Comparison of ENCODE assay signal across 14 mouse cellular contexts in the genomic region with DNA sequence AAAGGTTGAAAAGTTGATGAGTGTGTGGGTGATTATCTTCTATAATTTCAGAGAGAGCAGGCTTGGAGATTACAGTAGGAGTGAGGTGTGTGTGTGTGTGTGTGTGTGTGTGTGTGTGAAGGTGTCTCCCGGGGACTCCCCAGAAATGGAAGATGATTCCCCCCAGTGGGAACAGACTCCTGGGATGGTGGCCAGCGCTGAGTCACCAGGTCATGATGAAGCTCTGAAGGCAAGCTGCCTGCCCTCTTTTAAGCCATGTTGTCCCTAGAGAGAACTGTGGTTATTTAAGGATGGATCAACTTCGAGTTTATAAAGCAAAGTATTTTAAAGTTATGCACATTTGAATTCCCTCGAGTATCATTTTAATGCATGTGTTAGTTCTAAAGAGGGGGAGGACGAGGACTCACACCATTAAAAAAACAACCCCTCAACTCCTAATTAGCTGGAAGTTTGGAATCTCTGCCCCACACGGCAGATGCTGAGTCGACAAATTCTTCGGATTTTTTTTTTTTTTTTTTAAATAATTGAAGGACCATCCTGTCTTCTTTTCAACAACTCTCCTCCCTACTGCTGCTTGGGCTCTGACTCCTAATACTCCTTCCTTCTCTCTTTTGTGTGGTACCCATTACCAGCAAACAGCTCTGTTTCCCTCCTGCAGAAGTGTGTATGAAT.
A peak's percentile ranks its signal among the peaks of the same experiment; 100 is the strongest.
DNase-seq lines count a peak whose midpoint lies in the region; TF ChIP-seq lines count a peak whose summit lies in the region.
"Had no signal": no experiment of that assay in that cellular context is flagged by ENCODE, and none has a peak within 500 bp of the region (broad histone marks: within the 10 kb centered on the region; RNA-seq: fewer than 3 reads in every experiment).

No protein-coding gene starts in this region.

- DNase-seq in kidney, postnatal 10 days = peak; percentile 47
- DNase-seq in kidney, postnatal 36 days = no peak
- no peak for DNase-seq in ES-E14 (ENCODE audit: low read depth, low spot score)
- peak; percentile 73 for DNase-seq in adrenal gland, postnatal 25 days
- peak; percentile 52 to 58 for DNase-seq in gastrocnemius, postnatal 36 days
- no peak for DNase-seq in left cerebral cortex, postnatal 36 days (ENCODE audit: low spot score in 2 of 2)
- DNase-seq in B cell, adult 2 months = no peak
- DNase-seq: cerebellum, adult 9-10 months; embryo, embryonic 11 days; lung, postnatal 14 days; right cerebral cortex, postnatal 14 days had no signal

- in situ Hi-C loops in ES-E14 (cut with MboI; ENCODE audit: low sequenced_read_pairs in 2 of 2, unreplicated experiment in 2 of 2) = no loop called here

- intact Hi-C loops in gastrocnemius, postnatal 36 days (cut with DNase I) = no loop called here
- intact Hi-C loops in left cerebral cortex, postnatal 36 days (cut with DNase I) = no loop called here

- no peaks in the 10 kb centered on the region for H3K36me3 ChIP-seq in ES-E14 (ENCODE audit: control insufficient read depth, insufficient read depth, low read length, poor library complexity, severe bottlenecking)
- H3K36me3 ChIP-seq: forebrain, embryonic 12.5 days; hindbrain, embryonic 13.5 days; midbrain, embryonic 12.5 days had no signal

- H3K4me3 ChIP-seq in ES-E14 (ENCODE audit: insufficient read depth in 1 of 2, low read depth in 1 of 2, low read length in 2 of 2, poor library complexity in 1 of 2, severe bottlenecking in 1 of 2) = no peak overlapping the region
- H3K4me3 ChIP-seq: forebrain, embryonic 12.5 days; hindbrain, embryonic 13.5 days; midbrain, embryonic 12.5 days had no signal

- H3K9me3 ChIP-seq in ES-E14 (ENCODE audit: control insufficient read depth, insufficient read depth, low read depth, low read length) = no peaks in the 10 kb centered on the region
- H3K9me3 ChIP-seq: forebrain, embryonic 12.5 days; hindbrain, embryonic 13.5 days; midbrain, embryonic 12.5 days had no signal

- no peaks in the 10 kb centered on the region for H3K4me1 ChIP-seq in ES-E14 (ENCODE audit: control insufficient read depth in 2 of 2, insufficient read depth in 2 of 2, low read length in 2 of 2, poor library complexity in 1 of 2)
- H3K4me1 ChIP-seq: hindbrain, embryonic 13.5 days had no signal

- no peak overlapping the region for H3K9ac ChIP-seq in ES-E14 (ENCODE audit: insufficient read depth, low read depth, low read length, poor library complexity, severe bottlenecking)
- H3K9ac ChIP-seq: forebrain, embryonic 12.5 days; hindbrain, embryonic 13.5 days; midbrain, embryonic 12.5 days had no signal

- no peak overlapping the region for H3K27ac ChIP-seq in ES-E14 (ENCODE audit: insufficient read depth, low read depth, low read length, poor library complexity, severe bottlenecking)
- H3K27ac ChIP-seq: forebrain, embryonic 12.5 days; hindbrain, embryonic 13.5 days; midbrain, embryonic 12.5 days had no signal

TF ChIP-seq in ES-E14, 5 proteins besides CTCF, POLR2A, EP300 and RAD21:
- no peak for TF ChIP-seq ZNF384 (IDR thresholded peaks at IDR 0.05; ENCODE audit: low read depth, low read length)
- peak; percentile 84 for TF ChIP-seq MAFK (IDR thresholded peaks at IDR 0.05; ENCODE audit: insufficient read depth, low read depth, low read length)

Comparison
In these comparisons a context has a peak if more than half of its experiments do, and no peak if none do; other contexts are left out.
1. DNase-seq: peak in kidney, postnatal 10 days (single experiment), adrenal gland, postnatal 25 days (single experiment) and gastrocnemius, postnatal 36 days (2 of 2); none in kidney, postnatal 36 days (0 of 2), ES-E14 (single experiment), left cerebral cortex, postnatal 36 days (0 of 2) and B cell, adult 2 months (0 of 2).